Mouse (Mus musculus): ENCODE measurements around the gene Mier3. TPM values are rescaled to one million over a fixed set of nuclear protein-coding genes. Genes with fewer than 3 reads are reported as not detected.
A peak's percentile ranks its signal among the peaks of the same experiment; 100 is the strongest.
"Not testable (repeated sequence)": the region's sequence is repeated elsewhere in the genome, so short reads cannot be mapped to it uniquely, and the experiment has no call there.

Gene Mier3
- total RNA-seq, 2 experiments from 2014 or later, result 19.7 to 20.4 TPM

GRCm38 (mm10) chr13:111686522-111687284, 5.9 kb downstream of the Mier3 start:
- peak in 1 of 2 experiments; percentile 5 for DNase-seq (ENCODE audit: low spot score in 2 of 2)
- intact Hi-C loops (cut with DNase I), result no loop called here

DNA sequence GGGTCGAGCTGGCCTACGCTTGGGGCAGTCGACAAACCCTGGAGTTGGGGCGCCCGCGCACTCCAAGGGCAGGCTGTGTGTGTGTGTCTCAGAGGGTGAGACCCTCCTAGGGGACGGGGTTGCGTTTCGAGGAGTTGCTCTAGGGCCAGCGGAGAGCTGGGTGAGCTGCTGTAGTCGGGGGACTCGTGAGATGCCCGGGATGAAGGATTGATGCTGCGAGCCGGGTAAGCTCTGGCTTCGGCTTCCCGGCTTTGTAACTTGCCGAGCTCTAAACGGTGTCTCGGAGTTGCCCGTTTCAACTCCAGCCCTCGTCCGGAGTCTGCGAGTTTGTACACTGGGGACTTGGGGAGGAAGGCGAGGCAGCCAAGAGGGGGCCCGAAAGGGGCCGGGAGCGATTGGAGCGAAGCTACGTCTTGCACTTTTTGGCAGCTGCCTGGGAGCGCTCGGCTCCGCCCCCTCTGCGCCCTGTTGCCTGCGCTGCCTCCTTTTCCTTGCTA, 6.6 kb downstream of the Mier3 start:
- peak; percentile 26 to 63 for DNase-seq (ENCODE audit: low spot score in 2 of 2)
- intact Hi-C loops (cut with DNase I), result no loop called here

DNA sequence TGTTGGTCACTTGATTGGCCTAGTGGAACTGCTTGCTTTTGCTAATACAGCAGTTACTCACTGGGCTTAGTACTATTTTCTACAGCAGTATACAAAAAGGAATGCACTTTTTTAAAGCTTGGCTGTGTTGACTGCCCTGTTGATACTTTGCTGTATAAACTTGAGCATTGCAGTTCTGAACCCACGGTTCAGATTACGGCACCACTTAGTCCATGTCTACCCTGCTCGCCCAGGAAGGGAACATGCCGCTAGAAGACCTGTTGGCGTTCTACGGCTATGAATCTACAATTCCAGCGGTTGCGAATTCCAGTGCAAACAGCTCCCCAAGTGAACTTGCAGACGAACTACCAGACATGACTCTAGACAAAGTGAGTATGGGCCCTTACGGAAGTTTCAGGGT, 22.6 kb downstream of the Mier3 start:
- DNase-seq (ENCODE audit: low spot score in 2 of 2), result no peak
- intact Hi-C loops (cut with DNase I), result no loop called here

DNA sequence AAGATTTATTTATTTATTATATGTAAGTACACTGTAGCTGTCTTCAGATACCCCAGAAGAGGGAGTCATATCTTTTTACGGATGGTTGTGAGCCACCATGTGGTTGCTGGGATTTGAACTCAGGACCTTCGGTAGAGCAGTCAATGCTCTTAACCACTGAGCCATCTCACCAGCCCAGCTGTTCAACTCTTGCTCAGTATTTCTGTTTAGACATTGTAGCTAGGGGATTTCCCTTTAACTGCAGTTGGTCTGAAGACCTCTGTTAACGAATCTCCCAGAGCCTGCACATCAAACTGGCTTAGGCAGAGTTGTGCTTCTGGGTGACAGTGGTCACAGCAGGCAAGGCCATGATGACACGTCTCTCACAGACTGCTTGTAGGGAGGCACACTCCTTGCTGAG, 23.2 kb downstream of the Mier3 start:
- intact Hi-C loops (cut with DNase I); DNase-seq (ENCODE audit: low spot score in 2 of 2): not testable (repeated sequence)

- DNase-seq (ENCODE audit: low spot score in 2 of 2), result no peak
- intact Hi-C loops (cut with DNase I), result no loop called here
These were observed 29.8 kb downstream of the Mier3 start for GRCm38 (mm10) chr13:111710531-111710930.

- intact Hi-C loops (cut with DNase I), result loop anchor here (10.0 kb wide), 1 partner anchor 225 kb away; the partner anchor contains the start of gene Gpbp1
- no peak for DNase-seq (ENCODE audit: low spot score in 2 of 2)
These were observed 38.9 kb downstream of the Mier3 start for GRCm38 (mm10) chr13:111719726-111720125.

GRCm38 (mm10) chr13:111724811-111725164, 44.0 kb downstream of the Mier3 start:
- intact Hi-C loops (cut with DNase I), result loop anchor here (10.0 kb wide), 1 partner anchor 230 kb away; the partner anchor contains the start of gene Gpbp1
- no peak for DNase-seq (ENCODE audit: low spot score in 2 of 2)

DNA sequence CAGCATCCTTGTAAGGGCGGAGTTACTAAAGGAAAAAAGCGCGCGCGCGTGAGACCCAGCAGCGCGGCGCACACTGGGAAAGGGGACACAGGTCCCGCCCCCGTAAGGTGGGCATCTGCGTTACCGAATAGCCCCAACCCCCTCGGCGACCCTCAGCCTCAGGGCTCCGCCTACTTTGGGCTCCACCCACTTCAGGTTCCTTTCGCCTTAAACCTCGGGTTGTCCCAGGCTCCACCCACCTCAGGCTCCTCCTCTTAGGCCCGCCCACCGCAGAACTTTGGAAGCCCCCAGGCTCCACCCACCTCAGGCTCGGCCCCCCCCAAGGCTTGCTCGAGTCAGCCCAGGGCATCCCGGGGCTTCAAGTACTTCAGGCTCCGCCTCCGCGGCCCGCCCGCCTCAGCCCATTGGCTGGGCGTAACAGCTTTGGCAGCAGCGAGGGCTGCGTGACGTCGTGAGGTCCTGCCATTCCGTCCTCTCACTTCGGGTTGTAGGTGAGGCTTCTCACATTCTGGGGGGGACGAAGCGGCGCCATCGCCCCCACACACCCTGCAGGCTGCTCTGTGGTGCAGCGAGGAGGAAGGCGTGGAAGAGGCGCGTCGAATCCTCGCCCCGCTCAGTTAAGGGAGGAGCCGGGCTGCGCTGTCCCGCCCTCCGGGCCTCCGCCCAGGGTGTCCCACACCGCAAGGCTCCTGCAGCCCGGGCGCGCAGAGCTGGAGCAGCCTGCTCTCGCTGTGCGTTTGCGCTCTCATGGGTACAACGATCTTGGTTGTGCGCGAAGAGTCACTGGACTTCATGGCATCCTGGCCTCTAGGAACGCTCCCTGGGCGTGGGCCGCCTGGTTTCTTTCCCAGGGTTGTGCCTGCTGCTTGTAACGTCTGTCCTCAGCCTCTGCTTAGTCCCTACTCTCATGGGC, 44.6 kb downstream of the Mier3 start:
- intact Hi-C loops (cut with DNase I), result loop anchor here (2.0 to 10.0 kb wide), 2 partner anchors 15 to 231 kb away; partner anchors contain the start of gene Gpbp1
- peak; percentile 93 to 95 for DNase-seq (ENCODE audit: low spot score in 2 of 2)

DNA sequence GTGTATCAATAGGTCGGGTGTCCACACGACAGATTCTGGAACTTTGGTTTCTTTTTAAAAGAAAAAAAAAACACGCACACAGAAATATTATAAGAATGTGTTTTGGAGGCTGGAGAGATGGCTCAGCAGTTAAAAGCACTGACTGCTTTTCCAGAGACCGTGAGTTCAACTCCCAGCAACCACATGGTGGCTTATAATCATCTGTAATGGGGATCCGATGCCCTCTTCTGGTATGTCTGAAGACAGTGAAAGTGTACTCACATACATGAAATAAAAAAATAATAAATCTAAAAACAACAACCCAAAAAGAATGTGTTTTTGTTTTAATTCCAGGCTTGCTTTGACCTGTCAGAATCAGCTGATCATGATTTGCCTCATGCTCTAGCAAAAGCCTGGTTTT, 46.1 kb downstream of the Mier3 start:
- DNase-seq (ENCODE audit: low spot score in 2 of 2), result no peak
- intact Hi-C loops (cut with DNase I), result loop anchor here (2.0 to 10.0 kb wide), 2 partner anchors 14 to 232 kb away; partner anchors contain the start of gene Gpbp1

GRCm38 (mm10) chr13:111741204-111741990, 60.6 kb downstream of the Mier3 start:
- intact Hi-C loops (cut with DNase I), result loop anchor here (2.0 to 10.0 kb wide), 4 partner anchors 15 to 1357 kb away; no protein-coding TSS in a partner anchor
- DNase-seq (ENCODE audit: low spot score in 2 of 2), result peak in 1 of 2 experiments; percentile 7

GRCm38 (mm10) chr13:111741991-111742615, 61.3 kb downstream of the Mier3 start:
- intact Hi-C loops (cut with DNase I), result loop anchor here (2.0 to 10.0 kb wide), 4 partner anchors 15 to 1357 kb away; no protein-coding TSS in a partner anchor
- peak; percentile 66 to 77 for DNase-seq (ENCODE audit: low spot score in 2 of 2)

DNA sequence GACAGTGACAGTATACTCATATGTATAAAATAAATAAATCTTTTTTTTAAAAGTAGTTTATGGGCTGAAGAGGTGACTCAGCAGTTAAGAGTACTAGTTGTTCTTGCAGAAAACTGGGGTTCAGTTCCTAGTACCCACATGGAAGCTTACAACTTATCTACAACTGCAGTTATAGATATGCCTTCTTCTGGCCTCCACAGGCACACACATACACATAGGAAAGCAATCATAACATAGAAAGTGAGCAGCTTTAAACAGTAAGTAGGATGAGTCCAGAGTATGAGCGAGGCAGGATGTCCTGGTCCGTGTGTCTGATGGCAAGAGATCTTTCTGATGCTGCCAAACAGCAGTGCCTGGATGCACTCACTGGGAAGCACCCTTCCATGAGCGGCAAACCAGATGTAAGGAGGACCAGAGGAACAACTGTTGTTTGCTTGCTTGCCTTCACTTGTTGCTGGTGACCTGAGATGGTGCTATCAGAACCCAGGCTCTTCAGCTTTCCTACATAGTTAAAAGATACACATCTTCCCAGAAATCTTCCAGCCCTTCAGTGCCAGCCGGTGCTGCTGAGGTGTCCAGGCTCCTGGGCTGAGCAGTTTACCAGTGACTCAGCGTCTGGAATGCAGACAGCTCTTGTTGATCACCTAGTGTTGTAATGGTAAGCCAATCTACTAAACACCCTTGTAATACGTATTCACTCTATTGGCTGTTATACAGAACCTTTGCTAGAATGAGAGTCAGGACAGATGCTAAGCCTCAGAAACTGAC, 63.6 kb downstream of the Mier3 start:
- intact Hi-C loops (cut with DNase I), result loop anchor here (5.0 to 10.0 kb wide), 3 partner anchors 210 to 1360 kb away; no protein-coding TSS in a partner anchor
- DNase-seq (ENCODE audit: low spot score in 2 of 2), result no peak

DNA sequence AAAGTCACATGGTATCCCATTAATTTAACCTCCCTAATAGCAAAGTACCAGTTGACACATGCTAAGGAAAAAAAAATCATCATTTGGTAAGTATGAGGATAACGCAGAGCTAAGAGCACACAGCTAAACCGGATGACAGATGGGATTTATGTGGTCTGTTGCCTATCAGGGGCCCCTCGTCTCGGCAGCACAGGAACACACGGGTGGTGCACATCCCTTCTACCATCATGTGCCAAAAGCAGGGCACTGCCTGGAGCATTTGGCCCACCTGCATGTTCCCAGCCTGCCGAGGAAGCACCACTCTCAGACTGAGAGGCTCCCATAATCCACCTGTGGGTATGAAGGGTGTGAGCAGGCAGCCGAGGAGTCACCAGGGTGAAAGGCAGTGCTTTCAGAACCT, 64.4 kb downstream of the Mier3 start:
- peak in 1 of 2 experiments; percentile 0 for DNase-seq (ENCODE audit: low spot score in 2 of 2)
- intact Hi-C loops (cut with DNase I), result loop anchor here (10.0 kb wide), 2 partner anchors 210 to 1360 kb away; no protein-coding TSS in a partner anchor

- DNase-seq (ENCODE audit: low spot score in 2 of 2), result no peak
- intact Hi-C loops (cut with DNase I), result loop anchor here (10.0 kb wide), 2 partner anchors 212 to 1362 kb away; no protein-coding TSS in a partner anchor
These were observed 66.1 kb downstream of the Mier3 start for GRCm38 (mm10) chr13:111746831-111747230.

DNA sequence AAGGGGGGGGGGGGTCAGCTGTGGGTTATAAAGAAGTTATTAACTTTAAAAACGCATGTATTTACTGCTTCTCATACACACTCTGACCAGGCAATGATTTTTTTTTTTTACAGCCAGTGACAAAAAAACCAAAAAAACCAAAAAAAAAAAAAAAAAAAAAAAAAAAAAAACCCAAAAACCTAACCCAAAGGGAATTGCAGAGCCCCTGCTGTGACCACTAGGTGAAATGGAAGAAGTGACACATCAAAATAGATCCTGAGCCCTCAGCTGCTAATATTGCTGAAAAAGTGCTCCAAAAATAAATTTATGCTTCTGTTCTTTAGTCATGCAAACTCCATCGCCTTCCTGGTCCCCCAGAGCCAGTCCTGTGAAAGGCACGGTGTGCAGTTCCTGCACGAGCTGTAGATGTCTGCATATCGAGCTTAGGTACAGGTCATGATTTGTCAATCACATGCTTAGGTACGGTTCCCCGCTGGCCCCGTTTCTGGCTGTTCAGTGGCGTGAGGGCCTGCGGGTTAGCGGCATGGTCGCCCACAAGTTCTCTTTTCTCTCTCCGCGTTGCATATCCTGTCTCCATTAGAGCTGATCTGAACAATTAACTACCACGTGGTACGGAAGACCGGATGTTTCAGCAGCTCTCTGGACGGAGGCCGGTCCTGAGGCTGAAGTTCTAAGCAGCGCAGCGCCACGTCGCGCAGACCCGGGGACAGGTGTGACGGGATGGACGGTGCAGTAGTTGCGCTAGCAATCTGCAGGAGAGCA, 67.7 kb downstream of the Mier3 start:
- DNase-seq (ENCODE audit: low spot score in 2 of 2), result no peak
- intact Hi-C loops (cut with DNase I), result loop anchor here (10.0 kb wide), 2 partner anchors 214 to 1364 kb away; no protein-coding TSS in a partner anchor

DNA sequence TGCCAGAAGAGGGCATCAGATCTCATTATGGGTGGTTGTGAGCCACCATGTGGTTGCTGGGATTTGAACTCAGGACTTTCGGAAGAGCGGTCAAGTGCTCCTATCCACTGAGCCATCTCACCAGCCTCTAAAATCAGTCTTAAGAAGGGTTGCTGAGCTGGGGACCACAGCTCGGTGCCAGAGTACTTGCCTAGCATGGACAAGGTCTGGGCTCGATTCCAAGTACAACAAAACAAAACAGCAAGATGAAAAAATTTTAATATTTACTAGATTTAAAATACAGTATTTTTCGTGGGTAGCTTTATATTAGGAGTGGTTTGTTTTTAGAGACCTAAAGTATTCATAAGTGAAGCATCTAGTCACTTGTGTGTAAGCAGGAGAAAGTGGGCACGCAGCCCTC, 72.5 kb downstream of the Mier3 start:
- no peak for DNase-seq (ENCODE audit: low spot score in 2 of 2)
- intact Hi-C loops (cut with DNase I), result no loop called here

DNA sequence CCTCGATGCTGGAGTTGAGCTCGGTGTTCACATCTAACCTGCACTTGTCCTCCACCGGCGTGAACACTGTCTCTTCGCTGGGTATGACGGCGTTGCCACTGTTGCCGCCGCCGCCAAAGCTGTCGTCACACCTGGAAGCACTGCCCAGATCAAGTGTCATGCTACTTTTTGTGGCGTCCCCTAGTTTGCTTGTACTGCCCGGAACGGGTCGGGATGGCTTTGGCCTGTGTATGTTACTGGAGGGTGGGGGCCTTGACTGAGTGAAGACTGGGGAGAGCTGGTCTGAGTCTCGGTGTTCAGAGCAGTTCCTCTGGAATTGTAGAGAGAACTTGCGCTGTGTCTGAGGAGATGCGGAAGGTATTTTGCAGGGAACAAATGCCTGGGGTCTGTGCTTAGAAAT, 74.6 kb downstream of the Mier3 start:
- intact Hi-C loops (cut with DNase I), result no loop called here
- no peak for DNase-seq (ENCODE audit: low spot score in 2 of 2)

All from left cerebral cortex, postnatal 14 days (tissue).